ENCODE assay signal across 11 mouse cellular contexts in the genomic region with DNA sequence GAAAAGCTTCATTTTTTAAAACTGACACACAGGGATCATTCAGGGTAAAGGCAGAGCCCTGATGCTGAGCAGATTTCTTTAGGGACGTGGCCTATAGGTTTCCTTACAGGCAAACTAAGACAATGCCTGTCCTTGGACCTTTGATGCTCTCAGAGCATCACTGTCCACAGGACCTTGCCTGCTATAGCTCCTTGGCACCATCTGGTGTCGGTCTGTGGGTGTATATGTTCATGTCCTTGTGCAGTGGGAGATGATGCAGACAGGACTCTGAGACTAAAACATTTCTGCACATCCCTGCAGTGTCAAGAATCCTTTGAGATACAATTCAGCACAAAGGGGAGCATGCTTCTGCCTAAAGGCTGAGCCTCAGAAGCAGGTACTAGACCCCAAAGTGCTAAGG. TPM values are rescaled to one million over a fixed set of nuclear protein-coding genes. Genes with fewer than 3 reads are reported as not detected.
DNase-seq lines count a peak whose midpoint lies in the region; ATAC-seq and TF ChIP-seq lines count a peak whose summit lies in the region.
"Had no signal": no experiment of that assay in that cellular context is flagged by ENCODE, and none has a peak within 500 bp of the region (broad histone marks: within the 10 kb centered on the region; RNA-seq: fewer than 3 reads in every experiment).

No protein-coding gene starts in this region.

- H3K4me2 ChIP-seq in midbrain, postnatal 0 days (ENCODE audit: low read depth, low read length, poor library complexity, severe bottlenecking): no peak overlapping the region
- H3K4me2 ChIP-seq in midbrain, embryonic 13.5 days (replicated peaks): no peak overlapping the region
- no peak overlapping the region for H3K4me2 ChIP-seq in stomach, postnatal 0 days (replicated peaks; ENCODE audit: low read depth)
- H3K4me2 ChIP-seq: embryonic facial prominence, embryonic 12.5 days; hindbrain, embryonic 15.5 days had no signal

- H3K4me3 ChIP-seq in heart, embryonic 10.5 days: no peak overlapping the region
- no peak overlapping the region for H3K4me3 ChIP-seq in midbrain, postnatal 0 days (ENCODE audit: low read depth, low read length)
- H3K4me3 ChIP-seq in midbrain, embryonic 13.5 days (replicated peaks): no peak overlapping the region
- H3K4me3 ChIP-seq in stomach, postnatal 0 days (ENCODE audit: low read depth, low read length): no peak overlapping the region
- H3K4me3 ChIP-seq: embryonic facial prominence, embryonic 12.5 days; hindbrain, embryonic 15.5 days had no signal

- H3K9me3 ChIP-seq in heart, embryonic 10.5 days: no peaks in the 10 kb centered on the region
- H3K9me3 ChIP-seq in midbrain, postnatal 0 days (ENCODE audit: low read length): no peaks in the 10 kb centered on the region
- H3K9me3 ChIP-seq in midbrain, embryonic 13.5 days: no peaks in the 10 kb centered on the region
- H3K9me3 ChIP-seq in stomach, postnatal 0 days (ENCODE audit: control insufficient read depth, low read length): no peaks in the 10 kb centered on the region
- H3K9me3 ChIP-seq: embryonic facial prominence, embryonic 12.5 days; hindbrain, embryonic 15.5 days had no signal

- H3K27me3 ChIP-seq in heart, embryonic 10.5 days (ENCODE audit: insufficient read depth, poor library complexity, severe bottlenecking): 0 out of 2 replicates have a peak, but pooled peaks cover 11% of the 10 kb centered on the region
- H3K27me3 ChIP-seq in midbrain, postnatal 0 days (ENCODE audit: insufficient read depth, low read length): no peaks in the 10 kb centered on the region
- H3K27me3 ChIP-seq in midbrain, embryonic 13.5 days: no peaks in the 10 kb centered on the region
- no peaks in the 10 kb centered on the region for H3K27me3 ChIP-seq in stomach, postnatal 0 days (ENCODE audit: control insufficient read depth, insufficient read depth, low read length)
- H3K27me3 ChIP-seq: embryonic facial prominence, embryonic 12.5 days; hindbrain, embryonic 15.5 days had no signal

- no peaks in the 10 kb centered on the region; the same call in 1 of the 2 replicates for H3K4me1 ChIP-seq in heart, embryonic 10.5 days
- H3K4me1 ChIP-seq in midbrain, postnatal 0 days (ENCODE audit: insufficient read depth, low read length): no peaks in the 10 kb centered on the region
- no peaks in the 10 kb centered on the region for H3K4me1 ChIP-seq in midbrain, embryonic 13.5 days (replicated peaks)
- no peaks in the 10 kb centered on the region for H3K4me1 ChIP-seq in stomach, postnatal 0 days (replicated peaks; ENCODE audit: control insufficient read depth, insufficient read depth)
- H3K4me1 ChIP-seq: embryonic facial prominence, embryonic 12.5 days; hindbrain, embryonic 15.5 days had no signal

- no peak for TF ChIP-seq EP300 in stomach, postnatal 0 days (optimal IDR thresholded peaks at IDR 0.05)

- no peaks in the 10 kb centered on the region for H3K36me3 ChIP-seq in heart, embryonic 10.5 days
- H3K36me3 ChIP-seq in midbrain, postnatal 0 days (ENCODE audit: insufficient read depth, low read length): no peaks in the 10 kb centered on the region
- H3K36me3 ChIP-seq in midbrain, embryonic 13.5 days: no peaks in the 10 kb centered on the region
- no peaks in the 10 kb centered on the region for H3K36me3 ChIP-seq in stomach, postnatal 0 days (ENCODE audit: control insufficient read depth, insufficient read depth, low read length)
- H3K36me3 ChIP-seq: embryonic facial prominence, embryonic 12.5 days; hindbrain, embryonic 15.5 days had no signal

- 51% methylated on average over 2 of the region's 2 CpGs for WGBS in heart, embryonic 10.5 days
- WGBS in midbrain, postnatal 0 days: 69% methylated on average over 2 of the region's 2 CpGs
- 60% methylated on average over 2 of the region's 2 CpGs for WGBS in midbrain, embryonic 13.5 days
- 28% methylated on average over 2 of the region's 2 CpGs for WGBS in stomach, postnatal 0 days

- no peak overlapping the region for H3K9ac ChIP-seq in midbrain, postnatal 0 days (replicated peaks; ENCODE audit: low read length, poor library complexity, severe bottlenecking)
- H3K9ac ChIP-seq in midbrain, embryonic 13.5 days (replicated peaks): no peak overlapping the region
- H3K9ac ChIP-seq in stomach, postnatal 0 days (ENCODE audit: low read length): no peak overlapping the region
- H3K9ac ChIP-seq: embryonic facial prominence, embryonic 12.5 days; hindbrain, embryonic 15.5 days had no signal

- DNase-seq in heart, adult 11 months: peak; percentile 70
- no peak for DNase-seq in heart, embryonic 10.5 days (ENCODE audit: low spot score)
- DNase-seq in midbrain, postnatal 0 days (ENCODE audit: low spot score): peak; percentile 44
- DNase-seq in c-Kit-positive CD71-negative TER-119-negative erythroid progenitor cells, embryonic 14.5 days (ENCODE audit: low read depth): peak; percentile 62
- no peak for DNase-seq in stomach, postnatal 0 days (ENCODE audit: low spot score)
- no peak for DNase-seq in kidney, adult 9 months
- no peak for DNase-seq in cerebellum, adult 8-10 months
- DNase-seq: gastrocnemius, postnatal 10 days had no signal

- peak; percentile 74 for TF ChIP-seq CTCF in midbrain, postnatal 0 days (IDR thresholded peaks at IDR 0.05)
- peak; percentile 79 for TF ChIP-seq CTCF in stomach, postnatal 0 days (IDR thresholded peaks at IDR 0.05; ENCODE audit: low read depth)

- H3K27ac ChIP-seq in heart, embryonic 10.5 days: no peak overlapping the region
- no peak overlapping the region for H3K27ac ChIP-seq in midbrain, postnatal 0 days (ENCODE audit: low read depth, low read length)
- H3K27ac ChIP-seq in midbrain, embryonic 13.5 days: no peak overlapping the region
- H3K27ac ChIP-seq in stomach, postnatal 0 days (replicated peaks): no peak overlapping the region
- H3K27ac ChIP-seq: embryonic facial prominence, embryonic 12.5 days; hindbrain, embryonic 15.5 days had no signal

- ATAC-seq in midbrain, postnatal 0 days (ENCODE audit: low FRiP score): no peak
- ATAC-seq in midbrain, embryonic 13.5 days: no peak
- no peak for ATAC-seq in stomach, postnatal 0 days (ENCODE audit: low FRiP score, low TSS enrichment)

RNA-seq across cellular contexts. Expression of a gene that starts 19.3 kb away (rescaled TPM):
- polyA plus RNA-seq in heart, embryonic 10.5 days (2016; fragmentation: Nextera tagmentation; extraction: Ambion mirVana): 0.04 and 0.14 TPM in 2 replicates
- total RNA-seq in midbrain, postnatal 0 days (2014; rRNA removed): 0.19 and 1.4 TPM in 2 replicates
- polyA plus RNA-seq in midbrain, postnatal 0 days (2015; fragmentation: Nextera tagmentation; extraction: Ambion mirVana): 0.02 and 0.14 TPM in 2 replicates
- polyA plus RNA-seq in midbrain, embryonic 13.5 days (2015; fragmentation: Nextera tagmentation; extraction: Ambion mirVana): 0.10 and 0.23 TPM in 2 replicates
- polyA plus RNA-seq in stomach, postnatal 0 days (2015; fragmentation: Nextera tagmentation; extraction: Ambion mirVana): 0.05 and 0.08 TPM in 2 replicates

RNA-seq across cellular contexts. Expression of a gene that starts 23.7 kb away (rescaled TPM):
- polyA plus RNA-seq in heart, embryonic 10.5 days (2016; fragmentation: Nextera tagmentation; extraction: Ambion mirVana): 5.5 and 7.2 TPM in 2 replicates
- total RNA-seq in midbrain, postnatal 0 days (2014; rRNA removed): 6.7 and 7.0 TPM in 2 replicates
- polyA plus RNA-seq in midbrain, postnatal 0 days (2015; fragmentation: Nextera tagmentation; extraction: Ambion mirVana): 8.1 and 10.4 TPM in 2 replicates
- 15.3 and 21.8 TPM in 2 replicates for polyA plus RNA-seq in midbrain, embryonic 13.5 days (2015; fragmentation: Nextera tagmentation; extraction: Ambion mirVana)
- polyA plus RNA-seq in stomach, postnatal 0 days (2015; fragmentation: Nextera tagmentation; extraction: Ambion mirVana): 4.1 and 5.6 TPM in 2 replicates

RNA-seq across cellular contexts. Expression of a gene that starts 47.0 kb away (rescaled TPM):
- 5.5 and 6.0 TPM in 2 replicates for polyA plus RNA-seq in heart, embryonic 10.5 days (2016; fragmentation: Nextera tagmentation; extraction: Ambion mirVana)
- total RNA-seq in midbrain, postnatal 0 days (2014; rRNA removed): 1.4 and 5.0 TPM in 2 replicates
- 3.1 TPM in 2 replicates for polyA plus RNA-seq in midbrain, postnatal 0 days (2015; fragmentation: Nextera tagmentation; extraction: Ambion mirVana)
- 5.0 and 6.0 TPM in 2 replicates for polyA plus RNA-seq in midbrain, embryonic 13.5 days (2015; fragmentation: Nextera tagmentation; extraction: Ambion mirVana)
- polyA plus RNA-seq in stomach, postnatal 0 days (2015; fragmentation: Nextera tagmentation; extraction: Ambion mirVana): 31.6 and 37.0 TPM in 2 replicates

Comparison
In these comparisons a context has a peak if more than half of its experiments do, and no peak if none do; other contexts are left out.
1. DNase-seq: peak in heart, adult 11 months (single experiment), midbrain, postnatal 0 days (single experiment) and c-Kit-positive CD71-negative TER-119-negative erythroid progenitor cells, embryonic 14.5 days (single experiment); none in heart, embryonic 10.5 days (single experiment), stomach, postnatal 0 days (single experiment), kidney, adult 9 months (single experiment) and cerebellum, adult 8-10 months (single experiment).